19 mouse cellular contexts compared by ENCODE assay signal in the genomic region with DNA sequence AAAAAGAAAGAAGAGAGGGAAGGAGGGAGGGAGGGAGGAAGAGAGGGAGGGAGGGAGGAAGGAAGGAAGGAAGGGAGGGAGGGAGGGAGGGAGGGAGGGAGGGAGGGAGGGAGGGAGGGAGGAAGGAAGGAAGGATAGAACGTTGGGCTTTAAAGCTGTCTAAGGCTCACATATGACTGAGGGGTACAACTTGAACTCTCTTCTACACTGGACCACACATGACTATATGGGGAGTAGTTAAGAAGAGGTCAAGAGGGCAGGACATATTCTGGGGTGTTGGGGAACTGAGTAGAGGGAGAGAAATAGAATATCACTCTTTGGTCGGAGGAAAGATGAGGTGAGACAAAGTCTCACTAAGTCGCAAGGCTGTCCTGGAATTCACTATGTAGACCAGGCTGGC. TPM values are rescaled to one million over a fixed set of nuclear protein-coding genes. Genes with fewer than 3 reads are reported as not detected.
DNase-seq lines count a peak whose midpoint lies in the region; ATAC-seq and TF ChIP-seq lines count a peak whose summit lies in the region.
"Had no signal": no experiment of that assay in that cellular context is flagged by ENCODE, and none has a peak within 500 bp of the region (broad histone marks: within the 10 kb centered on the region; RNA-seq: fewer than 3 reads in every experiment).

No protein-coding gene starts in this region.

- no peak overlapping the region for H3K4me2 ChIP-seq in forebrain, embryonic 15.5 days (replicated peaks)
- no peak overlapping the region for H3K4me2 ChIP-seq in forebrain, embryonic 14.5 days (ENCODE audit: low read length)
- H3K4me2 ChIP-seq in hindbrain, embryonic 11.5 days (replicated peaks; ENCODE audit: low read depth, low read length), result no peak overlapping the region
- H3K4me2 ChIP-seq in hindbrain, embryonic 13.5 days, result no peak overlapping the region
- no peak overlapping the region for H3K4me2 ChIP-seq in neural tube, embryonic 12.5 days (replicated peaks)
- H3K4me2 ChIP-seq: embryonic facial prominence, embryonic 13.5 days; embryonic facial prominence, embryonic 15.5 days; forebrain, embryonic 12.5 days had no signal

- no peak overlapping the region for H3K9ac ChIP-seq in forebrain, embryonic 15.5 days (replicated peaks)
- no peak overlapping the region for H3K9ac ChIP-seq in forebrain, embryonic 14.5 days (ENCODE audit: low read length)
- no peak overlapping the region for H3K9ac ChIP-seq in hindbrain, embryonic 11.5 days (ENCODE audit: low read depth, low read length)
- no peak overlapping the region for H3K9ac ChIP-seq in hindbrain, embryonic 13.5 days
- H3K9ac ChIP-seq in neural tube, embryonic 12.5 days, result no peak overlapping the region
- H3K9ac ChIP-seq: embryonic facial prominence, embryonic 13.5 days; embryonic facial prominence, embryonic 15.5 days; forebrain, embryonic 12.5 days had no signal

- WGBS in forebrain, embryonic 15.5 days, result 76% methylated on average over 3 of the region's 3 CpGs
- 82% methylated on average over 3 of the region's 3 CpGs for WGBS in forebrain, embryonic 14.5 days
- 70% methylated on average over 3 of the region's 3 CpGs for WGBS in hindbrain, embryonic 11.5 days
- WGBS in hindbrain, embryonic 13.5 days, result 77% methylated on average over 3 of the region's 3 CpGs
- WGBS in neural tube, embryonic 12.5 days, result 74% methylated on average over 3 of the region's 3 CpGs
- 74% methylated on average over 3 of the region's 3 CpGs for WGBS in olfactory bulb, adult 2 months

- H3K27me3 ChIP-seq in forebrain, embryonic 15.5 days, result no peaks in the 10 kb centered on the region
- H3K27me3 ChIP-seq in forebrain, embryonic 14.5 days (replicated peaks; ENCODE audit: control insufficient read depth, insufficient read depth, low read length), result no peaks in the 10 kb centered on the region
- H3K27me3 ChIP-seq in hindbrain, embryonic 11.5 days (ENCODE audit: control insufficient read depth, insufficient read depth, low read length), result no peaks in the 10 kb centered on the region
- peaks cover 31% of the 10 kb centered on the region for H3K27me3 ChIP-seq in hindbrain, embryonic 13.5 days
- peaks cover 7% of the 10 kb centered on the region; the same call in 1 of the 2 replicates for H3K27me3 ChIP-seq in neural tube, embryonic 12.5 days (replicated peaks)
- H3K27me3 ChIP-seq: embryonic facial prominence, embryonic 13.5 days; embryonic facial prominence, embryonic 15.5 days; Patski had no signal

- no peak for DNase-seq in forebrain, embryonic 14.5 days (ENCODE audit: low spot score)
- no peak for DNase-seq in hindbrain, embryonic 11.5 days (ENCODE audit: low spot score)
- no peak for DNase-seq in neural tube, embryonic 10.5 days (ENCODE audit: extremely low spot score, low spot score)
- DNase-seq: adrenal gland, postnatal 10 days; adrenal gland, postnatal 25 days; B cell, adult 2 months had no signal

- H3K27ac ChIP-seq in forebrain, embryonic 15.5 days (replicated peaks), result 0 out of 2 replicates have a peak overlapping the region, but pooled peaks have one; percentile 43
- no peak overlapping the region for H3K27ac ChIP-seq in forebrain, embryonic 14.5 days (ENCODE audit: low read depth, low read length)
- no peak overlapping the region for H3K27ac ChIP-seq in hindbrain, embryonic 11.5 days (ENCODE audit: low read depth, low read length)
- H3K27ac ChIP-seq in hindbrain, embryonic 13.5 days, result no peak overlapping the region
- no peak overlapping the region for H3K27ac ChIP-seq in neural tube, embryonic 12.5 days
- peak overlapping the region; percentile 69 for H3K27ac ChIP-seq in olfactory bulb, adult 2 months (ENCODE audit: insufficient read depth, low read depth, low read length)
- H3K27ac ChIP-seq: embryonic facial prominence, embryonic 13.5 days; embryonic facial prominence, embryonic 15.5 days; forebrain, embryonic 10.5 days; forebrain, embryonic 12.5 days had no signal

- no peaks in the 10 kb centered on the region for H3K9me3 ChIP-seq in forebrain, embryonic 15.5 days
- H3K9me3 ChIP-seq in forebrain, embryonic 14.5 days (replicated peaks; ENCODE audit: control insufficient read depth, low read length), result no peaks in the 10 kb centered on the region
- no peaks in the 10 kb centered on the region for H3K9me3 ChIP-seq in hindbrain, embryonic 11.5 days (ENCODE audit: control insufficient read depth, low read length)
- no peaks in the 10 kb centered on the region for H3K9me3 ChIP-seq in hindbrain, embryonic 13.5 days
- H3K9me3 ChIP-seq in neural tube, embryonic 12.5 days, result no peaks in the 10 kb centered on the region
- H3K9me3 ChIP-seq: embryonic facial prominence, embryonic 13.5 days; embryonic facial prominence, embryonic 15.5 days; forebrain, embryonic 10.5 days; forebrain, embryonic 12.5 days; G1E had no signal

- H3K4me3 ChIP-seq in forebrain, embryonic 15.5 days, result no peak overlapping the region
- no peak overlapping the region for H3K4me3 ChIP-seq in forebrain, embryonic 14.5 days (ENCODE audit: low read depth, low read length)
- H3K4me3 ChIP-seq in hindbrain, embryonic 11.5 days (ENCODE audit: low read depth, low read length), result no peak overlapping the region
- no peak overlapping the region for H3K4me3 ChIP-seq in hindbrain, embryonic 13.5 days
- H3K4me3 ChIP-seq in neural tube, embryonic 12.5 days, result no peak overlapping the region
- no peak overlapping the region for H3K4me3 ChIP-seq in olfactory bulb, adult 2 months (ENCODE audit: insufficient read depth, low read depth, low read length)
- H3K4me3 ChIP-seq: embryonic facial prominence, embryonic 13.5 days; embryonic facial prominence, embryonic 15.5 days; erythroblast, embryonic 14.5 days; forebrain, embryonic 10.5 days; forebrain, embryonic 12.5 days had no signal

- TF ChIP-seq CTCF in olfactory bulb, adult 2 months (IDR thresholded peaks at IDR 0.05; ENCODE audit: insufficient read depth, low read depth, low read length), result no peak

- H3K36me3 ChIP-seq in forebrain, embryonic 15.5 days, result no peaks in the 10 kb centered on the region
- H3K36me3 ChIP-seq in forebrain, embryonic 14.5 days (ENCODE audit: control insufficient read depth, insufficient read depth, low read length), result no peaks in the 10 kb centered on the region
- H3K36me3 ChIP-seq in hindbrain, embryonic 11.5 days (ENCODE audit: control insufficient read depth, insufficient read depth, low read length), result no peaks in the 10 kb centered on the region
- no peaks in the 10 kb centered on the region for H3K36me3 ChIP-seq in hindbrain, embryonic 13.5 days
- no peaks in the 10 kb centered on the region for H3K36me3 ChIP-seq in neural tube, embryonic 12.5 days
- H3K36me3 ChIP-seq: embryonic facial prominence, embryonic 13.5 days; embryonic facial prominence, embryonic 15.5 days; forebrain, embryonic 10.5 days; forebrain, embryonic 12.5 days; G1E had no signal

- no peak for ATAC-seq in forebrain, embryonic 15.5 days (replicated peaks)
- ATAC-seq in forebrain, embryonic 14.5 days, result no peak
- ATAC-seq in hindbrain, embryonic 11.5 days (ENCODE audit: low FRiP score), result peak; percentile 51; the same call in 1 of the 2 replicates
- no peak; the same call in 1 of the 2 replicates for ATAC-seq in hindbrain, embryonic 13.5 days (ENCODE audit: low FRiP score)
- ATAC-seq in neural tube, embryonic 12.5 days (ENCODE audit: low FRiP score, low read depth), result peak; percentile 52; the same call in 1 of the 2 replicates
- ATAC-seq: activated CD4-positive, CD25-positive, alpha-beta regulatory T cell, adult 4 months; CD4-positive, CD25-positive, alpha-beta regulatory T cell, adult 4 months had no signal

- peaks cover 13% of the 10 kb centered on the region for H3K4me1 ChIP-seq in forebrain, embryonic 15.5 days
- H3K4me1 ChIP-seq in forebrain, embryonic 14.5 days (ENCODE audit: control insufficient read depth, insufficient read depth, low read length), result no peaks in the 10 kb centered on the region
- no peaks in the 10 kb centered on the region for H3K4me1 ChIP-seq in hindbrain, embryonic 11.5 days (replicated peaks; ENCODE audit: control insufficient read depth, insufficient read depth, low read length)
- H3K4me1 ChIP-seq in hindbrain, embryonic 13.5 days (replicated peaks), result no peaks in the 10 kb centered on the region
- H3K4me1 ChIP-seq in neural tube, embryonic 12.5 days, result 0 out of 2 replicates have a peak, but pooled peaks cover 5% of the 10 kb centered on the region
- H3K4me1 ChIP-seq in olfactory bulb, adult 2 months (ENCODE audit: control insufficient read depth, insufficient read depth, low read length), result peaks cover 6% of the 10 kb centered on the region

- no peak for TF ChIP-seq POLR2A in olfactory bulb, adult 2 months (IDR thresholded peaks at IDR 0.05; ENCODE audit: insufficient read depth, low read depth, low read length)

RNA-seq across cellular contexts. Expression of a gene that starts 58.9 kb away (rescaled TPM):
- 0.70 and 0.88 TPM in 2 replicates for polyA plus RNA-seq in forebrain, embryonic 15.5 days (2015; fragmentation: Nextera tagmentation; extraction: Ambion mirVana)
- polyA plus RNA-seq in forebrain, embryonic 14.5 days (2014; fragmentation: Nextera tagmentation; extraction: Ambion mirVana), result 1.1 TPM in 2 replicates
- polyA plus RNA-seq in hindbrain, embryonic 11.5 days (2014; fragmentation: Nextera tagmentation; extraction: Ambion mirVana), result 9.9 and 10.3 TPM in 2 replicates
- polyA plus RNA-seq in hindbrain, embryonic 13.5 days (2015; fragmentation: Nextera tagmentation; extraction: Ambion mirVana), result 0.68 and 0.91 TPM in 2 replicates
- polyA plus RNA-seq in neural tube, embryonic 12.5 days (2016; fragmentation: Nextera tagmentation; extraction: Ambion mirVana), result 3.4 and 3.9 TPM in 2 replicates
- not detected in 2 replicates for polyA plus RNA-seq in olfactory bulb, adult 2 months (2012; ENCODE audit: insufficient read depth, insufficient read length, low replicate concordance, missing spikeins)
- polyA plus RNA-seq: CD4-positive, CD25-positive, alpha-beta regulatory T cell, adult 4 months; erythroblast, embryonic 14.5 days had no signal

Comparison
In these comparisons a context has a peak if more than half of its experiments do, and no peak if none do; other contexts are left out.
1. ATAC-seq: peak in hindbrain, embryonic 11.5 days (single experiment) and neural tube, embryonic 12.5 days (single experiment); none in forebrain, embryonic 15.5 days (single experiment), forebrain, embryonic 14.5 days (single experiment) and hindbrain, embryonic 13.5 days (single experiment).
2. H3K27ac ChIP-seq: peak in forebrain, embryonic 15.5 days (single experiment) and olfactory bulb, adult 2 months (single experiment); none in forebrain, embryonic 14.5 days (single experiment), hindbrain, embryonic 11.5 days (single experiment), hindbrain, embryonic 13.5 days (single experiment) and neural tube, embryonic 12.5 days (single experiment).